Comparison of ENCODE assay signal across 10 mouse cellular contexts in the genomic region with DNA sequence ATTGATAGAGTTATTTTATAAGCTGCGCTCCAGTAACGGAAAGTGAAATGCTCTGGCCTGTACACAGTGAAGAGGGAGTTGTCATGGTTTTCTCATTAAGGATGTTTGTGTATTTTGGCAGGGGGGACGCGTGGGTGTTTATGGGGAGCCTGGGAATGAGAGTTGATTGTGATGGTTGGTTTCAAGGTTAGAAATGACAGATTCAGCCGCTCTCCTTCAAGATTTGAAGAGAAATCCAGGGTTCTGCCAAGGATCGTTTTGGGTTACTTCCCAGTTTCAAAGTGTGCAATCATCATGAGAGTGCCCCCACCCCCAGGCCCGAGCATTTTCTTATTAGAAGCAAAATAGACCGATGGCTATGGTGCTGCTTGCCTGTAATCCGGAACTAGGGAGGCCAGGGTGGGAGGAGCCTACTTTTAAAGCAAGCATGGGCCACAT.
DNase-seq lines count a peak whose midpoint lies in the region; ATAC-seq and TF ChIP-seq lines count a peak whose summit lies in the region.
"Had no signal": no experiment of that assay in that cellular context is flagged by ENCODE, and none has a peak within 500 bp of the region (broad histone marks: within the 10 kb centered on the region; RNA-seq: fewer than 3 reads in every experiment).

No protein-coding gene starts in this region.

- H3K27me3 ChIP-seq in kidney, postnatal 0 days (ENCODE audit: insufficient read depth, low read length): no peaks in the 10 kb centered on the region
- H3K27me3 ChIP-seq in intestine, embryonic 16.5 days (replicated peaks; ENCODE audit: control insufficient read depth, insufficient read depth, low read length): no peaks in the 10 kb centered on the region
- H3K27me3 ChIP-seq in hindbrain, embryonic 13.5 days: no peaks in the 10 kb centered on the region

- no peaks in the 10 kb centered on the region for H3K9me3 ChIP-seq in kidney, postnatal 0 days (replicated peaks; ENCODE audit: low read length)
- H3K9me3 ChIP-seq in intestine, embryonic 16.5 days (ENCODE audit: control insufficient read depth, low read length): no peaks in the 10 kb centered on the region
- H3K9me3 ChIP-seq in hindbrain, embryonic 13.5 days: no peaks in the 10 kb centered on the region

- H3K9ac ChIP-seq in kidney, postnatal 0 days (ENCODE audit: low read depth, low read length): peak overlapping the region; percentile 23; the same call in 1 of the 2 replicates
- no peak overlapping the region for H3K9ac ChIP-seq in intestine, embryonic 16.5 days (ENCODE audit: low read depth, low read length)
- no peak overlapping the region for H3K9ac ChIP-seq in hindbrain, embryonic 13.5 days
- H3K9ac ChIP-seq: liver, embryonic 14.5 days had no signal

- H3K4me3 ChIP-seq in kidney, postnatal 0 days (replicated peaks; ENCODE audit: low read depth, low read length): no peak overlapping the region
- H3K4me3 ChIP-seq in intestine, embryonic 16.5 days (ENCODE audit: low read length): no peak overlapping the region
- H3K4me3 ChIP-seq in hindbrain, embryonic 13.5 days: no peak overlapping the region

- no peaks in the 10 kb centered on the region for H3K36me3 ChIP-seq in kidney, postnatal 0 days (ENCODE audit: insufficient read depth, low read length)
- no peaks in the 10 kb centered on the region for H3K36me3 ChIP-seq in intestine, embryonic 16.5 days (ENCODE audit: control insufficient read depth, insufficient read depth, low read length)
- H3K36me3 ChIP-seq in hindbrain, embryonic 13.5 days: no peaks in the 10 kb centered on the region

- no peak overlapping the region for H3K27ac ChIP-seq in kidney, postnatal 0 days
- H3K27ac ChIP-seq in intestine, embryonic 16.5 days (ENCODE audit: low read length): peak overlapping the region; percentile 23; the same call in 1 of the 2 replicates
- no peak overlapping the region for H3K27ac ChIP-seq in hindbrain, embryonic 13.5 days
- H3K27ac ChIP-seq: liver, embryonic 14.5 days had no signal

- no peak overlapping the region for H3K4me2 ChIP-seq in kidney, postnatal 0 days (ENCODE audit: low read length)
- no peak overlapping the region for H3K4me2 ChIP-seq in intestine, embryonic 16.5 days (ENCODE audit: low read depth, low read length)
- H3K4me2 ChIP-seq in hindbrain, embryonic 13.5 days: no peak overlapping the region

- peak; percentile 77 for DNase-seq in kidney, postnatal 0 days (ENCODE audit: low spot score)
- DNase-seq in kidney, adult 9 months: no peak
- DNase-seq in gastrocnemius, adult 18-20 months (ENCODE audit: low spot score): peak; percentile 52
- DNase-seq in skeletal muscle tissue, adult 2 months (ENCODE audit: low read depth, low spot score): peak; percentile 68
- DNase-seq in thymus, postnatal 4 days: no peak
- DNase-seq: cerebellum, adult 9-11 months had no signal

- no peak for ATAC-seq in kidney, postnatal 0 days (replicated peaks; ENCODE audit: low FRiP score, low read depth)
- peak; percentile 50 for ATAC-seq in intestine, embryonic 16.5 days
- ATAC-seq in megakaryocyte progenitor cell, adult 5-6 weeks (replicated peaks; ENCODE audit: poor library complexity): no peak
- ATAC-seq in hindbrain, embryonic 13.5 days (ENCODE audit: low FRiP score): no peak

- 0 out of 2 replicates have a peak, but pooled peaks cover 4% of the 10 kb centered on the region for H3K4me1 ChIP-seq in kidney, postnatal 0 days (replicated peaks; ENCODE audit: insufficient read depth, low read length)
- peaks cover 10% of the 10 kb centered on the region; the same call in 1 of the 2 replicates for H3K4me1 ChIP-seq in intestine, embryonic 16.5 days (ENCODE audit: control insufficient read depth, insufficient read depth, low read length)
- H3K4me1 ChIP-seq in hindbrain, embryonic 13.5 days (replicated peaks): no peaks in the 10 kb centered on the region

- TF ChIP-seq CTCF in kidney, postnatal 0 days (IDR thresholded peaks at IDR 0.05; ENCODE audit: low read depth): no peak

- WGBS in kidney, postnatal 0 days: 33% methylated on average over 9 of the region's 9 CpGs
- WGBS in intestine, embryonic 16.5 days: 54% methylated on average over 9 of the region's 9 CpGs
- 77% methylated on average over 9 of the region's 9 CpGs for WGBS in hindbrain, embryonic 13.5 days

Comparison
In these comparisons a context has a peak if more than half of its experiments do, and no peak if none do; other contexts are left out.
1. DNase-seq: peak in kidney, postnatal 0 days (single experiment), gastrocnemius, adult 18-20 months (single experiment) and skeletal muscle tissue, adult 2 months (single experiment); none in kidney, adult 9 months (single experiment) and thymus, postnatal 4 days (single experiment).